Mouse (Mus musculus): ENCODE measurements around the gene Ttc27. TPM values are rescaled to one million over a fixed set of nuclear protein-coding genes. Genes with fewer than 3 reads are reported as not detected.

The Ttc27 gene
- polyA plus RNA-seq, 1 experiment, result 21.1 TPM

- H3K36me3 ChIP-seq (ENCODE audit: control insufficient read depth, insufficient read depth), result no peaks in the 10 kb centered on the region
- TF ChIP-seq FOSL1 (IDR thresholded peaks at IDR 0.05; ENCODE audit: insufficient read depth, low read length, poor library complexity, severe bottlenecking) (no peak), MYOG (IDR thresholded peaks at IDR 0.05; ENCODE audit: control insufficient read depth, extremely low read depth, insufficient read length) (no peak), CTCF (IDR thresholded peaks at IDR 0.05; ENCODE audit: control insufficient read depth, insufficient read depth, insufficient read length) (no peak), USF1 (IDR thresholded peaks at IDR 0.05; ENCODE audit: low read depth) (no peak), MYOD1 (IDR thresholded peaks at IDR 0.05; ENCODE audit: control insufficient read depth, insufficient read length, low read depth) (no peak), MAX (IDR thresholded peaks at IDR 0.05) (no peak), CEBPB (IDR thresholded peaks at IDR 0.05; ENCODE audit: low read depth) (no peak)
- no peak overlapping the region for H3K4me3 ChIP-seq (ENCODE audit: insufficient read depth, poor library complexity, severe bottlenecking)
- no peaks in the 10 kb centered on the region for H3K79me2 ChIP-seq (ENCODE audit: control insufficient read depth, insufficient read depth)
- no peak overlapping the region for H3ac ChIP-seq (ENCODE audit: control insufficient read depth, insufficient read length, low read depth)
- no peaks in the 10 kb centered on the region for H3K27me3 ChIP-seq (ENCODE audit: control insufficient read depth, insufficient read depth, insufficient read length)
- H3K79me3 ChIP-seq (ENCODE audit: low read depth), result no peaks in the 10 kb centered on the region
Observed at GRCm38 (mm10) chr17:74830851-74831250, 113.3 kb downstream of the Ttc27 start.

- TF ChIP-seq USF1 (IDR thresholded peaks at IDR 0.05; ENCODE audit: low read depth), result no peak
- no peak for TF ChIP-seq MYOD1 (IDR thresholded peaks at IDR 0.05; ENCODE audit: control insufficient read depth, insufficient read length, low read depth)
- TF ChIP-seq MYOG (IDR thresholded peaks at IDR 0.05; ENCODE audit: control insufficient read depth, extremely low read depth, insufficient read length), result no peak
- no peak for TF ChIP-seq FOSL1 (IDR thresholded peaks at IDR 0.05; ENCODE audit: insufficient read depth, low read length, poor library complexity, severe bottlenecking)
- TF ChIP-seq CTCF (IDR thresholded peaks at IDR 0.05; ENCODE audit: control insufficient read depth, insufficient read depth, insufficient read length), result no peak
- no peak for TF ChIP-seq MAX (IDR thresholded peaks at IDR 0.05)
- no peak for TF ChIP-seq CEBPB (IDR thresholded peaks at IDR 0.05; ENCODE audit: low read depth)
- Histone ChIP-seq H3K79me2 (ENCODE audit: control insufficient read depth, insufficient read depth) (no peaks in the 10 kb centered on the region), H3K4me3 (ENCODE audit: insufficient read depth, poor library complexity, severe bottlenecking) (no peak overlapping the region), H3K79me3 (ENCODE audit: low read depth) (no peaks in the 10 kb centered on the region), H3K36me3 (ENCODE audit: control insufficient read depth, insufficient read depth) (no peaks in the 10 kb centered on the region), H3ac (ENCODE audit: control insufficient read depth, insufficient read length, low read depth) (no peak overlapping the region), H3K27me3 (ENCODE audit: control insufficient read depth, insufficient read depth, insufficient read length) (no peaks in the 10 kb centered on the region)
Observed at GRCm38 (mm10) chr17:74841721-74842120, 124.2 kb downstream of the Ttc27 start.

- no peaks in the 10 kb centered on the region for H3K27me3 ChIP-seq (ENCODE audit: control insufficient read depth, insufficient read depth, insufficient read length)
- H3ac ChIP-seq (ENCODE audit: control insufficient read depth, insufficient read length, low read depth), result no peak overlapping the region
- no peak overlapping the region for H3K4me3 ChIP-seq (ENCODE audit: insufficient read depth, poor library complexity, severe bottlenecking)
- no peaks in the 10 kb centered on the region for H3K79me2 ChIP-seq (ENCODE audit: control insufficient read depth, insufficient read depth)
- H3K79me3 ChIP-seq (ENCODE audit: low read depth), result no peaks in the 10 kb centered on the region
- TF ChIP-seq CEBPB (IDR thresholded peaks at IDR 0.05; ENCODE audit: low read depth) (no peak), MYOD1 (IDR thresholded peaks at IDR 0.05; ENCODE audit: control insufficient read depth, insufficient read length, low read depth) (no peak), USF1 (IDR thresholded peaks at IDR 0.05; ENCODE audit: low read depth) (no peak), MYOG (IDR thresholded peaks at IDR 0.05; ENCODE audit: control insufficient read depth, extremely low read depth, insufficient read length) (no peak), MAX (IDR thresholded peaks at IDR 0.05) (no peak), FOSL1 (IDR thresholded peaks at IDR 0.05; ENCODE audit: insufficient read depth, low read length, poor library complexity, severe bottlenecking) (no peak), CTCF (IDR thresholded peaks at IDR 0.05; ENCODE audit: control insufficient read depth, insufficient read depth, insufficient read length) (no peak)
- H3K36me3 ChIP-seq (ENCODE audit: control insufficient read depth, insufficient read depth), result no peaks in the 10 kb centered on the region
Observed at GRCm38 (mm10) chr17:74842603-74843002, 125.1 kb downstream of the Ttc27 start.

DNA sequence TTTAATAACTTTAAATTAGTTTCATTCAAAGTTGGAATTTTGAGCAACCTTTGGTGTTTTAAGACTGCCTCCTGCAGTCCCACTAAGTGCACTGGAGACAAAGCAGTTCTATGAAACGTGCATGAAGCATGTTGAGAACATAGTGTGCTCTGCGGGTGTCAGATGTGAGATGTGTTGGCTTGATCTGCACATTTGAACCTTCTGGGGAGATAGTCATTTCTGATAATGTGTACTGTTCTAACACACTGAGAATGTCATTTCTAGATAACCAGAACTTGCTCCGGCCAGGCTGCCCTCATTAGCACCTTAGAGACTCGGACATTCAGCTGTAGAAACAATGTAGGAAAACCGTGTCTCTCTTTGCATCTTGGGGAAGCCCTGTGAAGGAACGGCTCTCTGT lies 126.0 kb downstream of the Ttc27 start:
- no peaks in the 10 kb centered on the region for H3K36me3 ChIP-seq (ENCODE audit: control insufficient read depth, insufficient read depth)
- no peaks in the 10 kb centered on the region for H3K79me3 ChIP-seq (ENCODE audit: low read depth)
- no peak overlapping the region for H3ac ChIP-seq (ENCODE audit: control insufficient read depth, insufficient read length, low read depth)
- no peaks in the 10 kb centered on the region for H3K27me3 ChIP-seq (ENCODE audit: control insufficient read depth, insufficient read depth, insufficient read length)
- no peaks in the 10 kb centered on the region for H3K79me2 ChIP-seq (ENCODE audit: control insufficient read depth, insufficient read depth)
- TF ChIP-seq USF1 (IDR thresholded peaks at IDR 0.05; ENCODE audit: low read depth) (no peak), FOSL1 (IDR thresholded peaks at IDR 0.05; ENCODE audit: insufficient read depth, low read length, poor library complexity, severe bottlenecking) (no peak), MAX (IDR thresholded peaks at IDR 0.05) (no peak), CTCF (IDR thresholded peaks at IDR 0.05; ENCODE audit: control insufficient read depth, insufficient read depth, insufficient read length) (no peak), MYOG (IDR thresholded peaks at IDR 0.05; ENCODE audit: control insufficient read depth, extremely low read depth, insufficient read length) (no peak), MYOD1 (IDR thresholded peaks at IDR 0.05; ENCODE audit: control insufficient read depth, insufficient read length, low read depth) (no peak), CEBPB (IDR thresholded peaks at IDR 0.05; ENCODE audit: low read depth) (no peak)
- H3K4me3 ChIP-seq (ENCODE audit: insufficient read depth, poor library complexity, severe bottlenecking), result no peak overlapping the region

DNA sequence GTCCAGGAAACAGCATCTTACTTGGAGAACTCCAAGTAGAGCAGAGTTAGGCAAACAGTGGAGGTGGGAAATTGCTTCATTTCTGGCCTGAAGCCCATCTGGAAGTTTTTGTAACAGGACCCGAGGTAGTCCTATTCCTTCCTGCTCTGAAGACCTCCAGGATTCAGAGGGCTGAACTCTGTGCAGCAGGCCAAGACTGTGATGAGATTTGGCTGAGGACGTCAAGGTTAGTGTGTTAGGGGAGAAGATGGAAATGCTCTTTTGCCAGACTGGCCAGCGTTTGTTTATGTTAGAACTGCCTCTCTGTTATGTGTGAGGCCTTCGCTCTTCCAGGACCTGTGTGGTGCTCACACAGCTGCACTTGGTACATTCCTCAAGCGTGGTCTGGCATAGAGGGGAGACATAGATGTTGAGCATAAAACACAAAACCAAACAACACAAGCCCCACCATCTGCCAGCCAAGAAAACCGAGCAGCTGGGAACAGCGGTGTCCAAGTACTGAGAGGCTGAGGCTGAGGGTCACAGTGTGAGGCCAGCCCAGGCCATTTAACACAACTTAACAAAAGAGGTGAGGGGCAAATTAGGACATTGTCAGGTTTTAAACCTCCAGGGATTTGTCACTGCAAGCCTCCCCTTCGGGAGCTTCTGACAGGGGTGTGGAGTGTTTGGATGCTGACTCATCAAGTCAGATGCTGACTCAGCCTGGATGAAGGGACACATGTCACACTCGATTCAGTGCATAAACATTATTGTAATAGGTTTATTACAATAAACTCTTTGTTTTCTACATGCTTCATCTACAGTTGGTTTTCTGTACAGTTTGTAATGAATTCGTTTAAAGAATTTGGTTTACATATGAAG lies 128.7 kb downstream of the Ttc27 start:
- TF ChIP-seq USF1 (IDR thresholded peaks at IDR 0.05; ENCODE audit: low read depth) (no peak), CEBPB (IDR thresholded peaks at IDR 0.05; ENCODE audit: low read depth) (peak; percentile 51), FOSL1 (IDR thresholded peaks at IDR 0.05; ENCODE audit: insufficient read depth, low read length, poor library complexity, severe bottlenecking) (peak; percentile 75)
- H3ac ChIP-seq (ENCODE audit: control insufficient read depth, insufficient read length, low read depth), result no peak overlapping the region

More for the DNA sequence above, 128.7 kb downstream of the Ttc27 start:
- Histone ChIP-seq H3K36me3 (ENCODE audit: control insufficient read depth, insufficient read depth) (no peaks in the 10 kb centered on the region), H3K4me3 (ENCODE audit: insufficient read depth, poor library complexity, severe bottlenecking) (no peak overlapping the region), H3K27me3 (ENCODE audit: control insufficient read depth, insufficient read depth, insufficient read length) (no peaks in the 10 kb centered on the region), H3K79me2 (ENCODE audit: control insufficient read depth, insufficient read depth) (no peaks in the 10 kb centered on the region), H3K79me3 (ENCODE audit: low read depth) (no peaks in the 10 kb centered on the region)

Measured in C2C12 (cell line).